Mouse (Mus musculus) T-cell, adult 2 months (primary cell): ENCODE data around the gene Mrpl36.

ENCODE experiments used
- DNase-seq: peaks from one replicate; pipeline ENCODE4 v3.0.0; 2022; ENCODE audit warnings: low spot score

Mrpl36 gene

GRCm38 (mm10) chr13:73346743-73347142 lies 18.4 kb downstream of the Mrpl36 start:
- no peak for DNase-seq

GRCm38 (mm10) chr13:73347171-73347570 lies 18.9 kb downstream of the Mrpl36 start:
- DNase-seq: no peak

- no peak for DNase-seq
Measured at GRCm38 (mm10) chr13:73347922-73348650, 19.8 kb downstream of the Mrpl36 start.

DNA sequence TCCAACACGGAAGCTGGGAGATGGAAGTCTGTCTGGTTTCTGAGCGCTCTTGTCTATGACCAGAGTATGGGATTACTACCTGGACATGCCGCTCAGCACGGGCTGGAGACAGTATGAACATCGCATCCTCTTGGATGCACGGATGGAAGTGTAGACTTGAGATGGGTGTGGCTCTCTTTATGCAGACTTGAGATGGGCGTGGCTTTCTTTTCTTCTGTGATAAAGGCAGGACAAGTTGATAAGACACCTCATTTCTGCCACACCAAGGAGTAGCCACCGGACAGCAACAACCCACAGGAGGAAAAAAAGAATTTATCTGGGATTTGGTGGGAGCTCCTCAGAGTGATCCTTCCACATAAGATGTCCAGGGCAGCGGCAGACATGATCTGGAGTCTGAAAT lies 22.4 kb downstream of the Mrpl36 start:
- no peak for DNase-seq

DNA sequence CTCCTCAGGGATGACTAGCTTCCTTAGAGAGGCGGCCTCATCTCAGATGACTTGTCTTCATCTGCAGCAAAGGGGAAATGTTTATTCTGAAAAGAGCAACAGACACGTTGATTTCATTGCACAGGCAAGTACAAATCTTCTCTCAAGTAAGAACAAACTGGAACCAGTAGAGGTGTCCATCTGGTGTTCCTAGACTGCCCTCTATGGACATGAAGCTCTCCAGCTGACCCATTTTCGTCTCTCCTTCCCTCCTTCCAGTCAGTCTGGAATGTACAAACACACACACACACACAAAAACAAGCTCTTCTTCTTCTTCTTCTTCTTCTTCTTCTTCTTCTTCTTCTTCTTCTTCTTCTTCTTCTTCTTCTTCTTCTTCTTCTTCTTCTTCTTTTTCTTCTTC lies 23.6 kb downstream of the Mrpl36 start:
- DNase-seq: no peak

GRCm38 (mm10) chr13:73352491-73352890 lies 24.2 kb downstream of the Mrpl36 start:
- DNase-seq: no peak

GRCm38 (mm10) chr13:73357106-73357505 lies 28.8 kb downstream of the Mrpl36 start:
- no peak for DNase-seq

DNA sequence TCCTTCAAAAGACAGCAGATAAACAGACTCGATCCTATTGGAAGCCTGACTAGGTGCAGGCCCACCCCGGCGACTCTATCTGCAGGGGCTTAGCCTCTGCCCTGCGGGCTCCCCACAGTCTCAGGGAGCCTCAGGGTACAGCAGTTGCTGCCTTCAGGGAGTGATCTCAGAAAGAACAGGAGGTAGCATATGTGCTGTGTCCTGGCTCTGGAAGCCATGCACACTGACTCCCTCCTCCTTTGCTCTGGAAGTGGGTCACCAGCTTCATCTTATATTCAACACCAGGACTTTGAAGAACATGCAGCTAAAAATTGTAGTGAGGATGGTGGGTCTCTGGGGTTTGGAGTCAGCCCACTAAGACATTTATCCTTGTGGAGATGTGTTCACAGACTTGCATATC lies 45.1 kb downstream of the Mrpl36 start:
- DNase-seq: no peak

DNA sequence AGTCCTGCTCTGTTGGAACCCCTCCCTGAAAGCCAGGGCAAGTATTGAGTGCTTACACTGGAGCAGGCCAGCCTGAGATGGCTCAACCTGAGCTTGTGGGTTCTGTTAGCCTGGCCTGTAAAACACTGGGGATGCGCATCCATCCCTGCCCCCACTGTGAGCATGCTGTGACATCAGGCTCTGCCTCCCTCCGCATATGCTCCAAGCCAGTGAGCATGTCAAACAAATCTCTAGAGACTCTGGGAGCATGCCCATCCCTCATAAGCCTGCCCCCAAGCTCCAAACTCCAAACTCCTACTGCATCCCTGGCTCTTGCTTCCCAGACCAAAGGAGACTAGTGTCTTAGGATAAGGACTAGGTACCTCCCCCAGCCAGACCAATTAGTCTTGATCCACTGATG lies 46.3 kb downstream of the Mrpl36 start:
- no peak for DNase-seq

DNA sequence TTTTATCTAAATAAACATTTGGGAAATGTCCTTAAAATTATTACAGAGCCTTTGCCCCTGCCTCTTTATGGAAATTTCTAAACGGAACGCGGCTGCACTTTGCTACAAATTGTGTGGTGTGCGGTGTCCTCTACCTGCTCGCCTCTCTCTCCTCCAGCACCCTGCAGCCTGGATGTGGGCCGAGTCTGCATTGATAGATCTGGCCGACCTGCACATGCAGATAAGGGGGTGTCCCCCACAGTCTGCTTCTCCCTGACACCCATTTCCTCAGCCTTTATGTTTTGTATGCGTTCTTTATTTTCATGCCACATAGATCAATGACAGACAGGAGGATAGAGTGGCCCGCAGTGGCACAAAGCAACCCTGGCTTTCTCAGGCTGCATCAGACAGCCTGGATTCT lies 49.3 kb downstream of the Mrpl36 start:
- no peak for DNase-seq
